Mouse (Mus musculus) midbrain, embryonic 12.5 days (tissue): ENCODE data around the gene Dkc1. TPM values are rescaled to one million over a fixed set of nuclear protein-coding genes. Genes with fewer than 3 reads are reported as not detected.
A peak's percentile ranks its signal among the peaks of the same experiment; 100 is the strongest.

ENCODE experiments used
- ATAC-seq: fragments of 200-750 bp; cut with Nextera tagmentation; 2 replicates; pipeline ENCODE4 v1.8.0; 2017; ENCODE audit warnings: low read depth, moderate TSS enrichment, moderate library complexity; ENCODE audit not compliant: low FRiP score
- H3K27ac ChIP-seq: fragments of 300-500 bp; sonication (generic); replicated peaks from 2 replicates; pipeline ENCODE4 v1.5.1; 2016; ENCODE audit warnings: mild to moderate bottlenecking
- H3K27me3 ChIP-seq: fragments of 300-500 bp; sonication (generic); 2 replicates; pipeline ENCODE4 v1.6.1; 2016; ENCODE audit warnings: mild to moderate bottlenecking
- H3K36me3 ChIP-seq: fragments of 300-500 bp; sonication (generic); 2 replicates; pipeline ENCODE4 v1.6.1; 2016
- H3K4me1 ChIP-seq: fragments of 300-500 bp; sonication (generic); 2 replicates; pipeline ENCODE4 v1.6.1; 2016
- H3K4me2 ChIP-seq: fragments of 300-500 bp; sonication (generic); replicated peaks from 2 replicates; pipeline ENCODE4 v1.6.1; 2016; ENCODE audit warnings: mild to moderate bottlenecking, moderate library complexity
- H3K4me3 ChIP-seq: fragments of 300-500 bp; sonication (generic); 2 replicates; pipeline ENCODE4 v1.5.1; 2016; ENCODE audit warnings: mild to moderate bottlenecking
- H3K9ac ChIP-seq: fragments of 300-500 bp; sonication (generic); replicated peaks from 2 replicates; pipeline ENCODE4 v1.6.1; 2016; ENCODE audit warnings: mild to moderate bottlenecking, moderate library complexity
- H3K9me3 ChIP-seq: fragments of 300-500 bp; sonication (generic); 2 replicates; pipeline ENCODE4 v1.6.1; 2016; ENCODE audit warnings: mild to moderate bottlenecking
- WGBS: fragments of 180-500 bp; shearing (Covaris S2); methylation state at CpG from one replicate; pipeline ENCODE4 v1.1.7; 2016; 5-methylcytosine and 5-hydroxymethylcytosine counted together
- polyA plus RNA-seq: library from polyadenylated mRNA; unstranded; fragments of >200 nt; fragmentation: Nextera tagmentation; extraction: Ambion mirVana; gene quantifications from 2 replicates; pipeline ENCODE4 v1.2.1, GENCODE M21; 2016

Dkc1 gene
- polyA plus RNA-seq: 117 and 124 TPM in 2 replicates

DNA sequence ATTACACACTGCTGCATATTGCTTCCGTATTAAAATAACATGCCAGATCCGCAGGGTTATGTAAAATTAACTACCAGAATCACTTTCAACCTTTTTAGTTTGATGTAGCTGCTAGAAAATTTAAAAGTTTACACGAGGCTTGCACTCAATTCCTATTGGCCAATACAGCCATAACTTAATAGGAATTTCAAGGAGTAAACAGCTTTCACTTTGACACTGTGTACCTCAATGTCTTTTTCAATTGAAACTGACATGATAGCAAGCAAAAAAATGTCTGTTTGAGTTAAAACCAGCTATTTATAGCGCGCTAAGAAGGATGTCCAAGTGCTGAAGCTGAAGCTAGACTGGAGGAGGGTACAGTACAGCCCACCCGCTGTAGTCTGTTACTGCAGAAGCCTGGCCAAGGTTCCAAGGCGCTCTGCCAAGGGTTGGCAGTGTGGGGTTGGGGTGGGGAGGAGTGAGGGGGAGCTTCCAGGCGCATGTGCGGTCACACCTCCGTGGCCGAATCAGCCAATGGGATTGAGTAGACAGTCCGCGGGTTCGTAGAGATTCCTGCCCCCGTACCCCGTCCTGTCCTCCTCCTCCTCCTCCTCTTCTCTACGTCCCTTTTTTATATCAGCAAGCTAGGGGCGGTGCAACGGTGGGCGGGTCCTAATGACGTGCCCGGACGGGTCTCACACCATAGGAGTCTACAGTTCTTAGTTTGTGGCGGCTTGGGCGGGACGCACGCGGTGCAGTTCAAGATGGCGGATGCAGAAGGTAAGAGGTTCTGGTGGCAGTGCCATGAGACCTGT lies at the start of gene Dkc1:
TSS of gene Dkc1 (plus strand) at position 486 of the 794 bp plus-strand sequence.
- Histone ChIP-seq H3K27ac (no peak within 1 kb of the TSS), H3K9ac (peak within 1 kb of the TSS; percentile 56), H3K4me1 (no peaks in the 10 kb centered on the region), H3K27me3 (no peaks in the 10 kb centered on the region), H3K36me3 (peaks cover 15% of the 10 kb centered on the region; the same call in 1 of the 2 replicates), H3K4me3 (peak within 1 kb of the TSS; percentile 53), H3K4me2 (peak within 1 kb of the TSS; percentile 55), H3K9me3 (no peaks in the 10 kb centered on the region)
- 23% methylated on average over 29 of the region's 29 CpGs for WGBS
- peak; percentile 99 for ATAC-seq

DNA sequence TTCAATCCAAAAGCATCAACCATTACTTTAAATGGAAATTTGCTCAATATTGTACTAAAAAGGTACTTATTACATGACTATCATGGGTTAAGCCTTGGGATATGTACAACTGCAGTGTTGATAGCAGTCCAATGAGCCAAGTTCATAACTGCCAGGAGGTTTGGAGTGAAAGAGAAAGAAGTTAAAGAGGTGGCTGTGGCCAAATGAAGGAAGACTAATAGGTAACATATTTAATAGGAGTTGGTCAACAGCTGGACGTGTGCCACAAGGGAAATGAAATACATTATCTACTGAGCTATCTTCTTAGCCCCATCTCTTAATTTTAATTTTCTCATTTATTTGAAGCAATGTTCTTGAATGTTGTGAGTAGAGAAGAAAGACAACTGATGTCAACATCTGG lies 49.7 kb upstream of the Dkc1 start:
- H3K27ac ChIP-seq: no peak overlapping the region
- H3K27me3 ChIP-seq: no peaks in the 10 kb centered on the region
- 78% methylated on average over 1 of the region's 1 CpGs for WGBS
- ATAC-seq: no peak
- H3K9me3 ChIP-seq: no peaks in the 10 kb centered on the region
- no peaks in the 10 kb centered on the region for H3K36me3 ChIP-seq
- no peak overlapping the region for H3K9ac ChIP-seq
- no peak overlapping the region for H3K4me3 ChIP-seq
- no peak overlapping the region for H3K4me2 ChIP-seq
- H3K4me1 ChIP-seq: no peaks in the 10 kb centered on the region

DNA sequence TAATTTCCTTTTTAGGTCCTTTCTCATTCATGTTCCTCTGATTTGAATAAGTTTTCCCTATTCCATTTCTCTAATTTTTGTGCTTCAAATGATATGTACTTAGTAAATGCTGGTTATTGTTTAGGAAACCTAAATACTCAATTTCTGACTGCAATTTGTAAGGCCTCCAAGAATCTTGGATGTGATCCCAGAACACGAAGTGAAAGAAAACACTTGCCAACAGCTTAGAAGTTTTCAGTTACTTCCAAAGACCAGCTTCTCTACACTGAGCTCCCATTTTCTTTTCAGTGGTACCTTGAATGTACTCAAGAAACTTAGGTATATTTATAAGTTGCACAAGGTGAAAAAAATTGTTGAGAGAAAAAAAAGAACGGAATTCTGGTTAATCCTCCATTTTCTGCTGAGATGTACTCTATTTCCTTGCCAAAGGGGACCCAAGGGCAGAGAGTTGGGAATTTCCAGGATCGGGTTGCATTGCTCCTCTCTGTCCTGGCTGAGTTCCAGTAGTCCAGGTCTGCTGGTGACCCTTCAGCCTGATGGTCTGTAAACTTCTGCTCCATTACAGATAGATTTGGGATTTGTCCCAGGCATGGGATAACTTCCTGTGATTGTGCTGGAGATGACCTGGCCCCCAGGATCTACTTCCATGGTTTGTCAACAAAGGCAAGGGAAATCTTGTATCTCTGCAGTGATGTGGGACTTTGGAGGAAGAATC lies 48.6 kb upstream of the Dkc1 start:
- H3K27ac ChIP-seq: no peak overlapping the region
- no peaks in the 10 kb centered on the region for H3K4me1 ChIP-seq
- WGBS: 77% methylated on average over 3 of the region's 3 CpGs
- H3K9me3 ChIP-seq: no peaks in the 10 kb centered on the region
- no peak overlapping the region for H3K4me2 ChIP-seq
- no peaks in the 10 kb centered on the region for H3K27me3 ChIP-seq
- H3K36me3 ChIP-seq: no peaks in the 10 kb centered on the region
- ATAC-seq: no peak
- H3K4me3 ChIP-seq: no peak overlapping the region
- no peak overlapping the region for H3K9ac ChIP-seq

DNA sequence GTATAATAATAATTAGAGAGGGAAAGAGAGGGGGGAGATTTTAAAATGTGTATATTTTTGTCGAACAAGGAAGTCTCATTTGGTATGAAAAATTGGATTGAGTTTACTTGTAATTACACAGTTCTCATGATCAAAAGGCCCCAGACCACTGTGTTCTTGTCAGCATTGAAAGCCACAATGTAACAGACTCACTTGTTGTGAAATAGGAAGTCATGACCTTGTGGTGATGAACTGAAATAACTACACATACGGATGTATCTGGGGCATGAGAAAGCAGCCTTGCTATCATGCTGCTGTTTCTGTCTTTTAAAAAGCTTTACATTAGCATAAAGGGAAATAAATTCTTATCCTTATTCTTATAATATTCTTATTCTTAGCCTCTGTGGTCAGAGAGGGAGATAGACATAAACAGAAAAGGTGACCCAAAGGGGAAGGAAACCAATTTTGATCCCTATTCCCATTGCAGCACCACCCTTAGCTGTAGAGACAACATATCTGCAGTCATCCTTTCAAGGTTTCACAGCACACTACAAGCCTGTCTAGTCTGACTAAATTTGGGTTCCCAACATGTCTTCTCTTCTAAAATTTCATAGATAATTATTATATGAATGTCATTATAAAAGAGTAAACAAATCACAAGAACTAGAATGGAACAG lies 39.4 kb upstream of the Dkc1 start:
- H3K4me2 ChIP-seq: no peak overlapping the region
- WGBS: 80% methylated on average over 2 of the region's 2 CpGs
- H3K9me3 ChIP-seq: no peaks in the 10 kb centered on the region
- H3K9ac ChIP-seq: no peak overlapping the region
- no peaks in the 10 kb centered on the region for H3K4me1 ChIP-seq
- H3K4me3 ChIP-seq: no peak overlapping the region
- H3K27ac ChIP-seq: no peak overlapping the region
- no peak for ATAC-seq
- no peaks in the 10 kb centered on the region for H3K27me3 ChIP-seq
- H3K36me3 ChIP-seq: no peaks in the 10 kb centered on the region

DNA sequence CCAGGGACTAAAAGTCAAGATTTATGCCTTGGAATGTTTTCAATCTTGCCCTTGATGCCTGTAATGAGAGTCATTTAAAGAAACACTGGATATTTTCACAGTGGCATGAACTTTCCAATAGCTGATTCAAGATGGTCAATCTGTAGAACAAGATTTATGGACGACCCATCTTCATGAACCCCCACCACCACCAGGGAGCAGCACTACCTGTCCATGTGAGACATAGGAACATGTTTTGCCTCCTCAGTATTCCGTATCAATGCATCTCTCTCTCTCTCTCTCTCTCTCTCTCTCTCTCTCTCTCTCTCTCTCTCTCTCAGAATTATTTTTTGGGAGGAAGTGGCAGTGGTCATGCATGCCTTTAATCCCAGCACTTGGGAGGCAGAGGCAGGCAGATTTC lies 13.3 kb upstream of the Dkc1 start:
- H3K4me1 ChIP-seq: no peaks in the 10 kb centered on the region
- no peaks in the 10 kb centered on the region for H3K9me3 ChIP-seq
- no peaks in the 10 kb centered on the region for H3K36me3 ChIP-seq
- H3K27me3 ChIP-seq: no peaks in the 10 kb centered on the region
- H3K4me3 ChIP-seq: no peak overlapping the region
- no peak overlapping the region for H3K27ac ChIP-seq
- no peak for ATAC-seq
- 55% methylated on average over 2 of the region's 2 CpGs for WGBS
- H3K4me2 ChIP-seq: no peak overlapping the region
- H3K9ac ChIP-seq: no peak overlapping the region

DNA sequence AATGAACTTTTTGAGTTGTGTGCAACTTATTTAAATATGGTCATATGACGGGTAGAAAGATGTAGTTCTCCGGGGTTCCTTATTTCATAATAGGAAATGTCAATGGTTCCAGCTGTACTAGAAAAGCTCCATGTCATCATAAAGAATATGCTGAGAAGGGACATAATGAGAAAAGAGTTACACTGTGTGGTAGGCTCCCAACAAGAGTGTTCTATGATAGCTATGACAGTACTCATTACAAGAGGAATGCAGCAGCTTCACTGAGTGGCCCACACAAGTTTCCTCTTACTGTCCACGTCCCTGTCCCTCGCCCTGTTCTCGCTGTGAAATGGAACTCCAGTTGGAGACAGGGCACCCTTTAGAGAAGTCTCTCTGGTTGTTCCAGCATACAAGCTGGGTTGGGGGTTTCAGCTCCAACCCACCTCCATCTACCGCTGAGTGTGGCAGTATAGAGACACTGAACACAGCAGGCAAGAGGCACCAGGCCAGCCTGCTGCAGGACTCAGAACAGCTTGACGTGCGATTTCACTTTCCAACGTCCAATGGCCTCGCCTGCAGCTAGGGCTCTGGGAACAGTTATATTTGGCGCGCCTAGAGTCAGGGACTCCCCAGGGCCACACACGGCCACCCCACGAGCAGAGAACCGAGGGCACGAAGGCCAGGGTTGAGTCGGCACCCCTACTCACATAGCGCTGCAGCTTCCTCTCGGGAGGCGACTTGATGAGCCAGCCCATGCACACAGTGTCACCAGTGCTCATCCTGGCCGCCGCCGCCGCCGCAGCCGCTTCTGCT lies 11.5 kb upstream of the Dkc1 start:
- peak; percentile 76 for ATAC-seq
- WGBS: 27% methylated on average over 26 of the region's 26 CpGs
- no peaks in the 10 kb centered on the region for H3K4me1 ChIP-seq
- H3K4me3 ChIP-seq: peak overlapping the region; percentile 49
- H3K9ac ChIP-seq: peak overlapping the region; percentile 44
- H3K36me3 ChIP-seq: no peaks in the 10 kb centered on the region
- no peaks in the 10 kb centered on the region for H3K9me3 ChIP-seq
- H3K4me2 ChIP-seq: peak overlapping the region; percentile 54
- H3K27ac ChIP-seq: no peak overlapping the region
- no peaks in the 10 kb centered on the region for H3K27me3 ChIP-seq

DNA sequence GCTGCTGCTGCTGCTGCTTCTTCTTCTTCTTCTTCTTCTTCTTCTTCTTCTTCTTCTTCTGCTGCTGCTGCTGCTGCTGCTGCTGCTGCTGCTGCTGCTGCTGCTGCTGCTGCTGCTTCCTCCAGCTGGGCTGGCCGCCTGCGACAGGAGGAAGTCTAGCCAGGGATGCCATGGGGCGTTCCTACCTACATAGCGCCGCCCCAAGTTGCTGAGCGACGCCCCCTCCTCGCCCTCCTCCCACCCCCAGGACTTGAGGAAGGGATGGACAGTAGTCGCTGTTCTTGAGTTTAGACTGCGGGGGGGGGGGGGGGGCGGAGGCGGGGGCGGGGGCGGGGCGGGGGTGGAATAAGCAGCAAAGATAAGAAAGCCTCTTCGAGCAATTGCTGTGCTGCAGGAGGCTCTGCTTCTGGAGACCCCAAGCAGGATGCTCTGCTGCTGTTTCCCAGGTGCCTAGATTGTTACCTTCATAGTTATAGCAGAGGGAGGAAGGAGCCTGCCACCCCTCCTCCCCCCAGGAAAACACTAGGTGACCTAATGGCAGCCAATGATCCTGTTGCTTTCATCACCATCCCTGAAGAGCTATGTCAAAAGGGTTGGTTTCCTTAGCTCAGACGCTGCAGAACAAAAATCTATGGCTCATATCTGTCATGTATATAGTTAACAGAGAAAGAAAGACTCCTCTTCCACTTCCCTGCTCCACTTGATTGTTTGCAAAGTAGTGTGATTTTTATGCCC lies 10.7 kb upstream of the Dkc1 start, which contains the start of gene Gab3:
TSS of gene Gab3 (minus strand) at position 685 of the 735 bp plus-strand sequence.
- Histone ChIP-seq H3K4me3 (peak within 1 kb of the TSS; percentile 49), H3K36me3 (no peaks in the 10 kb centered on the region), H3K27me3 (no peaks in the 10 kb centered on the region), H3K9me3 (no peaks in the 10 kb centered on the region), H3K9ac (peak within 1 kb of the TSS; percentile 44), H3K4me1 (no peaks in the 10 kb centered on the region), H3K4me2 (peak within 1 kb of the TSS; percentile 54), H3K27ac (no peak within 1 kb of the TSS)
- WGBS: 11% methylated on average over 9 of the region's 17 CpGs
- peak; percentile 87 for ATAC-seq

DNA sequence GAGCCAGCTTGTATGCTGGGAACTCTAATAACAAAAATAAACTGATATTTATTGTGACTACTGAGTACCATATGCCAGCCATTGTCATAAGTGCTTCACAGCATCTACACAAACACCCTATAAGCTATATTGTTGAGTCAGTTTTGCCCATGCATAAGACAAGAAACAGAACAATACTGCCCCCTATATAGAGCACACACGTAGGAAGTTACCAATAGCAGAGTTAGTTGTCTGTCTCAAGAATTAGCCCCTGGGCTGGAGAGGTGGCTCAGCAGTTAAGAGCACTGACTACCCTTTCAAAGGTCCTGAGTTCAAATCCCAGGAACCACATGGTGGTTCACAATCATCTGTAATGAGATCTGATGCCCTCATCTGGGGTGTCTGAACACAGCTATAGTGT lies 10.0 kb upstream of the Dkc1 start:
- Histone ChIP-seq H3K36me3 (no peaks in the 10 kb centered on the region), H3K27me3 (no peaks in the 10 kb centered on the region), H3K4me2 (no peak overlapping the region), H3K4me1 (no peaks in the 10 kb centered on the region), H3K9ac (no peak overlapping the region), H3K4me3 (no peak overlapping the region), H3K27ac (no peak overlapping the region), H3K9me3 (no peaks in the 10 kb centered on the region)
- 29% methylated on average over 1 of the region's 1 CpGs for WGBS
- ATAC-seq: no peak

DNA sequence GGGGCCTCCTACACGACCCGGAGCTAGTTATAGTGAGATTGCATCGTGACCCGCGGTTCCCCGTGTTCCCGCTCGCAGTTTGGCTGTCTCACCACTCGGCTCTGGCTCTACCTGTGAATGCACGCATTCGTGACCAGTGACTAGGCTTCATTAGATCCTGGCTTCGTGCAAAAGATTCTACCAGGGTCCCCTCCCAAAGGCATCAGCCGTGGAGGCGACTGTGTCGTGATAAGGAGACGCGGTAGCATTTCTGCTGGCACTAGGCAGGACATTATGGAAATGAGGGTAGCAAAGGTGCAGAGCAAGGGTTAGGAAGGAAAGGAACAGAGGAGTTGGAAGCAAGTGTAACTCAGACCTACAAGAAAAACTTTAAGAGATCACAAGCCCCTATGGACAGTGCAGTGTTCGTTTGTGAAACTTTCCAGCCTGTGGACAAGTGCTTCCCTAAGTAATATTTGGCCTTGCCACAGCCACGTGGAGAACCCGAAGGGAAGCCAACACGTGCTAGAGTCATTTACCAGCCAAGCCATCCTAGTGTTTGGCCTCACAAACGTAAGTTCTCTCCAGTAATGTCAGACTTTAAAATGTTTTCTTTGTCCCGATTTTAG lies 613 bp downstream of the Dkc1 start:
- Histone ChIP-seq H3K4me3 (peak overlapping the region; percentile 53), H3K9me3 (no peaks in the 10 kb centered on the region), H3K4me2 (peak overlapping the region; percentile 55), H3K9ac (peak overlapping the region; percentile 56), H3K36me3 (peaks cover 18% of the 10 kb centered on the region; the same call in 1 of the 2 replicates), H3K27ac (no peak overlapping the region), H3K4me1 (no peaks in the 10 kb centered on the region), H3K27me3 (no peaks in the 10 kb centered on the region)
- 20% methylated on average over 23 of the region's 23 CpGs for WGBS
- 0 out of 2 replicates have a peak, but pooled peaks have one; percentile 0 for ATAC-seq

DNA sequence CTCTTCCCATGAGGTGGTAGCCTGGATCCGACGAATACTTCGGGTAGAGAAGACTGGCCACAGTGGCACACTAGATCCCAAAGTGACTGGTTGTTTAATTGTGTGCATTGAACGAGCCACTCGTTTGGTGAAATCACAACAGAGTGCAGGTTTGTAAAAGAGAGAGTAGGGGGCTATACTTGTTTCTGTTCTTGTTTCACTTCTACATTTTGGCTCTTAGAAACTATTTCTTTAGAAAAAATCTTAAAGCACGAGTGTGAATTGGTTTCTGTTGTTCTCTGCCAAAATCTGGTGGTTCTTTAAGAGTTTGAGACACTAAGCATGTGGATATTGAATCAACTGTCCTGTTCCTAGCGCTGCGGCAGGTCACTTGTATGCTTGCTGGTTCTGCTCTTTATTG lies 3.1 kb downstream of the Dkc1 start:
- no peak for ATAC-seq
- 91% methylated on average over 8 of the region's 8 CpGs for WGBS
- Histone ChIP-seq H3K27me3 (no peaks in the 10 kb centered on the region), H3K9ac (no peak overlapping the region), H3K4me2 (no peak overlapping the region), H3K4me3 (no peak overlapping the region), H3K4me1 (no peaks in the 10 kb centered on the region), H3K27ac (no peak overlapping the region), H3K9me3 (no peaks in the 10 kb centered on the region), H3K36me3 (peaks cover 31% of the 10 kb centered on the region; the same call in 1 of the 2 replicates)

DNA sequence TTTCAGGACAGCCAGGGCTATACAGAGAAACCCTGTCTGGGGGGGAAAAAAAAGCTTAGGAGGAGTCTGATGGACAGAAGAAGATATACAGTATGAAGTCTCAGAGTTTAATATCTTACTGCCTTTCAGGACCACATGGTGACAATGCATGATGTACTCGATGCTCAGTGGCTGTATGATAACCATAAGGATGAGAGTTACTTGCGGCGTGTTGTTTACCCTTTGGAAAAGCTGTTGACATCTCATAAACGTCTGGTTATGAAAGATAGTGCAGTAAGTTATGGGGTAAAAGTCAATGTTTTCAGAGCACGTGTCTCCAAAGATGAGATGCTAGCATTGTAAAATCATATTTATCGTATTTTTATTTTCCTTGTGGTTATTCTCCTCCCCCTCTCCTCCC lies 6.6 kb downstream of the Dkc1 start:
- Histone ChIP-seq H3K27ac (no peak overlapping the region), H3K36me3 (peaks cover 47% of the 10 kb centered on the region), H3K9me3 (no peaks in the 10 kb centered on the region), H3K4me2 (no peak overlapping the region), H3K9ac (no peak overlapping the region), H3K4me3 (no peak overlapping the region), H3K4me1 (no peaks in the 10 kb centered on the region), H3K27me3 (no peaks in the 10 kb centered on the region)
- 91% methylated on average over 6 of the region's 6 CpGs for WGBS
- ATAC-seq: no peak
